Mouse (Mus musculus) myocyte (in vitro differentiated cells): Measurements from ENCODE around the gene Vdr. TPM values are rescaled to one million over a fixed set of nuclear protein-coding genes. Genes with fewer than 3 reads are reported as not detected.

Experiments
- H3K27me3 ChIP-seq: one replicate; pipeline ENCODE4 v1.6.1; 2011; ENCODE audit not compliant: control insufficient read depth, insufficient read depth, insufficient read length
- H3K36me3 ChIP-seq: one replicate; pipeline ENCODE4 v1.6.1; 2011; ENCODE audit not compliant: control insufficient read depth, insufficient read depth
- H3K4me2 ChIP-seq: one replicate; pipeline ENCODE4 v1.6.1; 2011; ENCODE audit warnings: low read depth, control low read depth
- H3K4me3 ChIP-seq: one replicate; pipeline ENCODE4 v1.5.1; 2011; ENCODE audit warnings: mild to moderate bottlenecking, control low read depth, moderate library complexity
- H3K79me2 ChIP-seq: one replicate; pipeline ENCODE4 v1.6.1; 2011; ENCODE audit not compliant: control insufficient read depth, insufficient read depth
- H3ac ChIP-seq: one replicate; pipeline ENCODE4 v1.6.1; 2011; ENCODE audit not compliant: control insufficient read depth, insufficient read length
- CEBPB ChIP-seq: IDR thresholded peaks from 2 replicates; pipeline ENCODE4 v1.6.1; 2011; ENCODE audit warnings: mild to moderate bottlenecking, moderate library complexity; ENCODE audit not compliant: poor library complexity, insufficient read depth, severe bottlenecking
- E2F4 ChIP-seq: IDR thresholded peaks from one replicate; pipeline ENCODE4 v1.6.1; 2011; ENCODE audit warnings: mild to moderate bottlenecking, control low read depth, moderate library complexity; ENCODE audit not compliant: insufficient read depth
- MAX ChIP-seq: IDR thresholded peaks from one replicate; pipeline ENCODE4 v1.6.1; 2011; ENCODE audit warnings: low read depth, mild to moderate bottlenecking, control low read depth
- MYOD1 ChIP-seq, 3 experiments: IDR thresholded peaks; one replicate each; pipeline ENCODE4 v1.6.1; 2011; ENCODE audit warnings: control low read depth in 2 of 3, low read depth in 2 of 3, mild to moderate bottlenecking in 2 of 3, moderate library complexity in 1 of 3; ENCODE audit not compliant: insufficient read length in 2 of 3, control insufficient read depth in 1 of 3
- MYOG ChIP-seq, 3 experiments: IDR thresholded peaks; one replicate each; pipeline ENCODE4 v1.6.1; 2011; ENCODE audit warnings: control low read depth in 2 of 3, low read depth in 2 of 3, mild to moderate bottlenecking in 2 of 3; ENCODE audit not compliant: insufficient read length in 2 of 3, control insufficient read depth in 1 of 3, insufficient read depth in 1 of 3
- POLR2A ChIP-seq: IDR thresholded peaks from one replicate; pipeline ENCODE4 v1.6.1; 2011; ENCODE audit warnings: low read depth, mild to moderate bottlenecking, control low read depth, moderate library complexity; ENCODE audit not compliant: insufficient read length
- POLR2AphosphoS2 ChIP-seq: IDR thresholded peaks from one replicate; pipeline ENCODE4 v1.6.1; 2011; ENCODE audit warnings: low read depth, control low read depth; ENCODE audit not compliant: insufficient read length
- REST ChIP-seq: IDR thresholded peaks from one replicate; pipeline ENCODE4 v1.6.1; 2011; ENCODE audit warnings: mild to moderate bottlenecking, control low read depth, moderate library complexity; ENCODE audit not compliant: insufficient read depth, insufficient read length
- SRF ChIP-seq: IDR thresholded peaks from one replicate; pipeline ENCODE4 v1.6.1; 2011; ENCODE audit warnings: low read depth; ENCODE audit not compliant: control insufficient read depth, insufficient read length
- TCF12 ChIP-seq: IDR thresholded peaks from one replicate; pipeline ENCODE4 v1.6.1; 2011; ENCODE audit warnings: mild to moderate bottlenecking, control low read depth; ENCODE audit not compliant: poor library complexity, insufficient read depth, severe bottlenecking
- TCF3 ChIP-seq: IDR thresholded peaks from one replicate; pipeline ENCODE4 v1.6.1; 2011; ENCODE audit warnings: low read depth, control low read depth; ENCODE audit not compliant: insufficient read length
- USF1 ChIP-seq: IDR thresholded peaks from one replicate; pipeline ENCODE4 v1.6.1; 2011; ENCODE audit warnings: low read depth, mild to moderate bottlenecking, control low read depth, moderate library complexity
- polyA plus RNA-seq: library from polyadenylated mRNA; unstranded; fragments of >200 nt; fragmentation: generic; extraction: Trizol; gene quantifications from one replicate; pipeline ENCODE4 v1.2.1, GENCODE M21; 2012; ENCODE audit warnings: missing spikeins

Vdr gene
- polyA plus RNA-seq, 1 experiment = 9.8 TPM

DNA sequence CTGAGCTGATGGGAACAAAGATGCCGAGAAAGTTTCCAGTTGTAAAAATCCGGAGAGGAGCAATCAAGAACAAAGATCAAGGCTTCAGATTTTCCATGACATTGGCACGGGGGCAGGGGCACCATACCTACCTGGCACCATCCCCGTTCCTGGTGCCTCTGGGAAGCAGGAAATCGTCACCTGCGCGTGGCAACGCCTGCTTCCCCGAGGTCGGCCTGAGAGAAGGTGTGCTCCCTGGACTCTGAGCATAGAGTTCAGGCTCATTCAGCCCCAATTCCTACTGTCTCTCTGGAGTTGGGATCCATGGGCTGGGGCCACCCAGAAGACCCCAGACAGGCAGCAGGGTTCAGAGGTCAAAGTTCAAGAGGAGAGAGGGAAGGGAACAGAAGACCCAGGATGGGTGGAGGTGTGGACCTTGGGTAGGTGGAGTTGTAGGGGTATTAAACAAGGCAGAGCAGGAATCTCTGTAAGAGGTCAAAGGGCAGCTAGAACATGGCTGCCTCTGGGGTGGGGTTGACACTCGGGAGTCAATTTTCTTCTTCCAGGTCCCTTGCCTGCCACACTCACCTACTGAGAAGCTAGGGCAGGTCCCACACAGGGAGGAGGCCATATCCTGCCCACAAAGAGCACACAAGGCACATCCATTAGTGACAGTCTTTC is 35.4 kb upstream of the Vdr start:
- TF ChIP-seq TCF12 = no peak
- no peak for TF ChIP-seq REST
- TF ChIP-seq E2F4 = no peak
- TF ChIP-seq SRF = no peak
- Histone ChIP-seq H3K4me2 (no peak overlapping the region), H3K4me3 (no peak overlapping the region), H3K36me3 (no peaks in the 10 kb centered on the region), H3K79me2 (no peaks in the 10 kb centered on the region), H3K27me3 (no peaks in the 10 kb centered on the region), H3ac (no peak overlapping the region)

DNA sequence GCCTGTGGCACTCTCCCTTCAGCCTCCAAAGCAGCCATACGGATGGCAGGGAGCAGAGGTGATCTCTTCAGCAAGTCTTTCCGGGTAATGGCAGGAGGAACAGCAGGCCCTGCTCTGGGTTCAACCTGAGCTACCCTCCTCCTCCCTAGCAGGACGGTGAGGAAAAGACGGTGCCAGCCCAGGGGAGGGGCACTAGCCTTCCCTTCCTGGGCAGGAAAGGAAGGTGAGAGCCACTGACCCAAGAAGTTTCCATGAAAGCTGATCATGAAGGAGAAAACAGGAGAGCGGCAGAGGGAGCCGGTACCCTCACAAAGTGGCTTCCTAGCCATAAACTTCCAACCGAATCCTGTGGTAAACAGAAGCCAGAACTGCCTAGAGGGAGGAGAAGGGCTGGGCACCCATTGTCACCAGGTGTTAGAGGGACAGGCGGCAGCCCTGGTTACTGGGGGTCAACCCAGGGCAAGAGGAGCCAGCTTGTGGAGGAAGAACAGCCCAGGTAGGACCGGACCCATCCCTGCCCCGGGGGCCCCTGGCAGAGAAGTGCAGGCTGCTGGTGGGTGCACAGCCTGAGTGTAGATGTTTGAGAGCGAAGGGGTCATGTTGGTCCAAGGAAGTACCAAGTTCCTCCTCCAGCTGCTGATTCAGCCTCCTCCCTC is 34.6 kb upstream of the Vdr start:
- Histone ChIP-seq H3K4me3 (no peak overlapping the region), H3K79me2 (no peaks in the 10 kb centered on the region), H3K27me3 (no peaks in the 10 kb centered on the region), H3ac (no peak overlapping the region), H3K4me2 (no peak overlapping the region), H3K36me3 (no peaks in the 10 kb centered on the region)
- TF ChIP-seq REST = no peak

DNA sequence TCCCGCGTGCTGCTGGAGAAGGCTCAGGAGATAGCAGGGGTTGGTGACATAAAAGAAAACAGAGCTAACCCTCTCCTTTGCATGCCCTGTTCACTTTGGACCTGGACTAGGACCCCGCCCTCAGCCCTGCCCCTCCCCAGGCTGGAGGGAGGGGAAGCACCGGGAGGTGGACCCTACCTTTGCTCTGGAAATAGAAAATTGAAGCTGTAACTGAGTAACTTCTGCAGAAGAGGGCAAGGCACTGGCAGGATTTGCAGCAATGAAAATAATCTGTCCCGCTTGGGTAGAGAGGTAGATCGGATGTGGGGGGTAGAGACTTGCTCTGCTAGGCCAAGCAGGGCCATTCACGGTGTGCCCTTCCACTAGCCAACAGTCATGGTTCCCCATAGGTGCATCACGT is 32.9 kb upstream of the Vdr start:
- H3K4me2 ChIP-seq = no peak overlapping the region
- H3ac ChIP-seq = no peak overlapping the region
- no peaks in the 10 kb centered on the region for H3K27me3 ChIP-seq

DNA sequence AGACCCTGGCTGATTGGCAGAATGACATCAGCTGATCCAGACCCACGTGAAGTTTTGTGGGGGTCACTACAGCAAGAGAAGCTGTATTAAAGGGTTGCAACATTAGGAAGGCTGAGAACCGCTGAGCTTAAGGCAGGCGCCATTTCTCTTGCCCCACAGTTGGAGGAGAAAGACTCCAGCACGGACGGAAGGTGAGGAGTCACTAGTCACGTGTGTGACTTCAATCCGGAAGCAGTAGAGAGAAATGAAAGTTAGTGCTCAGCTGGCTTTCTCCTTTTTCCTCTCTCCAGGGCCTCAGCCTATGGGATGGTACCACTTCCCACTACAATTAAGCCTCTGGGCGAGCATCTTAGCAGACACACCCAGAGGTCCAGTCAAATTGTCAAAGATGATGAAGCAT is 32.1 kb upstream of the Vdr start:
- no peak for TF ChIP-seq TCF12
- H3K4me3 ChIP-seq = no peak overlapping the region
- no peaks in the 10 kb centered on the region for H3K79me2 ChIP-seq
- no peak overlapping the region for H3K4me2 ChIP-seq
- H3ac ChIP-seq = no peak overlapping the region
- H3K27me3 ChIP-seq = no peaks in the 10 kb centered on the region
- H3K36me3 ChIP-seq = no peaks in the 10 kb centered on the region

More for the DNA sequence above, 32.9 kb upstream of the Vdr start:
- TF ChIP-seq MYOD1 (IDR thresholded peaks at IDR 0.05; ENCODE audit: control insufficient read depth in 1 of 3, insufficient read length in 2 of 3, low read depth in 2 of 3) (no peak), TCF12 (no peak), USF1 (no peak), REST (no peak), SRF (no peak), E2F4 (no peak), POLR2A (no peak), MAX (no peak), POLR2AphosphoS2 (no peak), TCF3 (no peak), MYOG (IDR thresholded peaks at IDR 0.05; ENCODE audit: control insufficient read depth in 1 of 3, insufficient read depth in 1 of 3, insufficient read length in 2 of 3, low read depth in 2 of 3) (no peak), CEBPB (no peak)
- Histone ChIP-seq H3K4me3 (no peak overlapping the region), H3K79me2 (no peaks in the 10 kb centered on the region), H3K36me3 (no peaks in the 10 kb centered on the region)

DNA sequence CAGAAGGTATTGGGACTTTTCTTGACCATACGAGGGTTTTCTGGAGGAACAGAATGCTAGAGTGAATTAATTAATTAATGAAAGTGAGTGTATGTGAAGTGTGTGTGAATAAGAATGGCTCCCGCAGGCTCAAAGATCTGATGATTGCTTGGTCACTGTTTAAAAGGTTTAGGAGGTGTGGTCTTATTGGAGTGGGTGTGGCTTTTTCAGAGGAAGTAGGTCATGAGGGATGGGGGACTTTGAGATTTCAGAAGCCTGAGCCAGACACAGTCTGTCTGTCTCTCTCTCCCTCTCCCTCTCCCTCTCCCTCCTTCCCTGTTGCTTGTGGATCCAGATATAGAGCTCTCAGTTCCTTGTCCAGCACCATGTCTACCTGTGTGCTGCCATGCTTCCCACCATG is 30.9 kb upstream of the Vdr start:
- TF ChIP-seq POLR2A = no peak
- no peak for TF ChIP-seq MAX
- no peak for TF ChIP-seq POLR2AphosphoS2
- TF ChIP-seq USF1 = no peak
- no peak for TF ChIP-seq SRF
- Histone ChIP-seq H3K36me3 (no peaks in the 10 kb centered on the region), H3K27me3 (no peaks in the 10 kb centered on the region), H3ac (no peak overlapping the region), H3K4me3 (no peak overlapping the region), H3K79me2 (no peaks in the 10 kb centered on the region), H3K4me2 (no peak overlapping the region)

- H3K4me3 ChIP-seq = no peak overlapping the region
- H3ac ChIP-seq = no peak overlapping the region
- H3K36me3 ChIP-seq = no peaks in the 10 kb centered on the region
- no peaks in the 10 kb centered on the region for H3K27me3 ChIP-seq
- H3K79me2 ChIP-seq = no peaks in the 10 kb centered on the region
- TF ChIP-seq SRF (no peak), CEBPB (peak; percentile 87)
- H3K4me2 ChIP-seq = no peak overlapping the region
Measured at GRCm38 (mm10) chr15:97940088-97940487, 29.7 kb upstream of the Vdr start.
